Mouse (Mus musculus) liver, embryonic 16.5 days (tissue): ENCODE measurements around the gene Cdk7. TPM values are rescaled to one million over a fixed set of nuclear protein-coding genes. Genes with fewer than 3 reads are reported as not detected.

Source experiments
- ATAC-seq: fragments of 200-750 bp; cut with Nextera tagmentation; 2 replicates; pipeline ENCODE4 v1.8.0; 2017; ENCODE audit warnings: low read depth, mild to moderate bottlenecking, moderate number of reproducible peaks, moderate library complexity
- H3K27ac ChIP-seq: fragments of 300-500 bp; sonication (generic); 2 replicates; pipeline ENCODE4 v1.5.1; 2014; ENCODE audit warnings: mild to moderate bottlenecking, low read length
- H3K27me3 ChIP-seq: fragments of 300-500 bp; sonication (generic); 2 replicates; pipeline ENCODE4 v1.6.1; 2014; ENCODE audit warnings: low read depth, low read length, mixed read lengths; ENCODE audit not compliant: control insufficient read depth, insufficient read depth
- H3K36me3 ChIP-seq: fragments of 300-500 bp; sonication (generic); 2 replicates; pipeline ENCODE4 v1.6.1; 2014; ENCODE audit warnings: mild to moderate bottlenecking; ENCODE audit not compliant: control insufficient read depth, insufficient read depth
- H3K4me1 ChIP-seq: fragments of 300-500 bp; sonication (generic); 2 replicates; pipeline ENCODE4 v1.6.1; 2014; ENCODE audit warnings: low read depth, low read length, mixed read lengths; ENCODE audit not compliant: control insufficient read depth
- H3K4me2 ChIP-seq: fragments of 300-500 bp; sonication (generic); 2 replicates; pipeline ENCODE4 v1.6.1; 2014; ENCODE audit warnings: low read depth, low read length, mixed read lengths
- H3K4me3 ChIP-seq: fragments of 300-500 bp; sonication (generic); 2 replicates; pipeline ENCODE4 v1.5.1; 2014; ENCODE audit warnings: low read depth, mild to moderate bottlenecking, low read length
- H3K9ac ChIP-seq: fragments of 300-500 bp; sonication (generic); 2 replicates; pipeline ENCODE4 v1.6.1; 2014; ENCODE audit warnings: low read depth, low read length
- H3K9me3 ChIP-seq: fragments of 300-500 bp; sonication (generic); replicated peaks from 2 replicates; pipeline ENCODE4 v1.6.1; 2016; ENCODE audit warnings: low read length; ENCODE audit not compliant: control insufficient read depth
- WGBS: fragments of 180-500 bp; shearing (Covaris S2); extraction: QIAGEN DNeasy Blood & Tissue Kit; methylation state at CpG from one replicate; pipeline ENCODE4 v1.1.7; 2014; ENCODE audit not compliant: insufficient replicate concordance; 5-methylcytosine and 5-hydroxymethylcytosine counted together
- polyA plus RNA-seq: library from polyadenylated mRNA; unstranded; fragments of >200 nt; fragmentation: Nextera tagmentation; extraction: Ambion mirVana; gene quantifications from 2 replicates; pipeline ENCODE4 v1.2.1, GENCODE M21; 2015

The Cdk7 gene
- polyA plus RNA-seq, 1 experiment from 2014 or later, result 28.7 TPM

DNA sequence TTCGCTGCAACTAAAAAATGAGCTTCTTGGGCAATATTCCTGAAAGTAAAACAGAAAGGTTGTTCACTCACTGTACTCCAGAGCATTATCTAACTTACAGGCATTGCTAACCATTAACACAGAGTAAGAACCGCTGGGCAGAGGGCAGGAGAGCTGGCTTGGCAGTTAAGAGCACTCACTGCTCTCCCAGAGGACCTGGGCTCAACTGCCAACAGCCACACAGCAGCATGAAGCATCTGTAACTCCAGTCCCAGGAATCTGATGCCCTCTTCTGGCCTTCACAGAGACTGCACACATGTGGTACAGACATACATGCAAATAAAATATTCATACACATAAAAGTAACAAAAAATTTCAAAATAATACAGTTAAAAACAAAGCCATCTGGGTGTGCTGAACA, 27.3 kb downstream of the Cdk7 start:
- no peak for ATAC-seq
- H3K27me3 ChIP-seq, result no peaks in the 10 kb centered on the region
- peaks cover 38% of the 10 kb centered on the region for H3K36me3 ChIP-seq
- H3K4me3 ChIP-seq, result no peak overlapping the region
- H3K9ac ChIP-seq, result no peak overlapping the region
- no peak overlapping the region for H3K4me2 ChIP-seq
- H3K4me1 ChIP-seq, result no peaks in the 10 kb centered on the region
- no peaks in the 10 kb centered on the region for H3K9me3 ChIP-seq
- no peak overlapping the region for H3K27ac ChIP-seq
- 85% methylated on average over 2 of the region's 2 CpGs for WGBS

DNA sequence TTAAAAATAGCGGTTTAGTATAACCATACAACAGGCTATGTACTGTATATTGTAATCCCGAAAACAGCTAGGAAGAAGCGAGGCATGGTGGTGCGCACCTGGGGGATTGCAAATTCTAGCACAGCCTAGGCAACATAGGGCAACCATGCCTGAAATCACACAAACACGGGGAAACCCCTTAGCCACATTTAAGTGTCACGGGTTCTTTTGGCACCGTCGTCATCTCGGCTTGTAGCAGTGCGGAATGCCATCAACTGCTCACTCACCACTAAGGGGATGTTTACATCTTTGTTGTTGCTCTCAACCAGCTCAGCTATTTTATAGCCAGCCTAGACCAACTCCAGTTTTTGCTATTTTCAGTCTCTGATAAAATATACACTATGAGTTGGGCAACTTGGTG, 31.9 kb downstream of the Cdk7 start:
- H3K4me1 ChIP-seq, result no peaks in the 10 kb centered on the region
- H3K9ac ChIP-seq, result no peak overlapping the region
- no peak overlapping the region for H3K4me2 ChIP-seq
- H3K36me3 ChIP-seq, result peaks cover 18% of the 10 kb centered on the region
- H3K4me3 ChIP-seq, result no peak overlapping the region
- no peaks in the 10 kb centered on the region for H3K27me3 ChIP-seq
- H3K27ac ChIP-seq, result no peak overlapping the region
- 87% methylated on average over 10 of the region's 10 CpGs for WGBS
- no peaks in the 10 kb centered on the region for H3K9me3 ChIP-seq
- no peak for ATAC-seq

DNA sequence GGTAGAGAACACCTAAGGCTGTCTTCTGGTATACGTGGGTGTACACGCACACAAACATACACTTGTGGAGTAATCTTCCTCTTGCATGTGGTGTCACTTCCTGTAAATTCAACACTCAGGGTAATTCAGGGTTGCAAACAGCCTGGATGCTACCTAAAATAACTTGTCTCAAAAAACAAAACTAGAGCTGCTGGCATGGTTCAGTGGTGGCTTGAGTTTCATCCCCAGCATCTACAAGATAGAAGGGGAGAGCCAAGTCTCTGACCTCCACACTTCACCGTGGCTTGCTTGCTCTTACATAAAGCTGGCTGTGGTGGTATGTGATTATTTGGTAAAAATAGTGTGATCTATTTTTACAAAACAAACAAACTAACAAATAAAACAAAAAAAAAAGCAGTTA, 33.2 kb downstream of the Cdk7 start:
- WGBS, result 68% methylated on average over 3 of the region's 3 CpGs
- H3K27ac ChIP-seq, result no peak overlapping the region
- H3K36me3 ChIP-seq, result peaks cover 7% of the 10 kb centered on the region; the same call in 1 of the 2 replicates
- no peak overlapping the region for H3K9ac ChIP-seq
- H3K27me3 ChIP-seq, result no peaks in the 10 kb centered on the region
- H3K4me2 ChIP-seq, result no peak overlapping the region
- H3K4me3 ChIP-seq, result no peak overlapping the region
- no peaks in the 10 kb centered on the region for H3K4me1 ChIP-seq
- ATAC-seq, result no peak
- H3K9me3 ChIP-seq, result no peaks in the 10 kb centered on the region

DNA sequence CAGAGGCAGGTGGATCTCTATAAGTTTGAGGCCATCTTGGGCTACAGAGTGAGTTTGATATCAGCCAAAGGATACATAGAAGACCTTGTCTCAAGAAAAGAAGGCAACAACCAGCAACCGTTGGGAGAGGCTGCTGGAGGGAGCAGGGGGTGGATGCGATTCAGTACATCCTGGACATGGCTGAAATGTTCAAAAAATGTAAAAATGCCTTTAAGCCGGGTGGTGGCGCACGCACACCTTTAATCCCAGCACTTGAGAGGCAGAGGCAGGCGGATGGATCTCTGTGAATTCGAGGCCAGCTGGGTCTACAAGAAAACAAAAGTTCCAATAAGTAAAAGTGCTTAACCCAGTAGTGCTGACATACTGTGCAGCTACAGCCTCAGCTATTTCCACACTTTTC, 43.2 kb downstream of the Cdk7 start:
- no peak for ATAC-seq
- no peaks in the 10 kb centered on the region for H3K27me3 ChIP-seq
- H3K4me3 ChIP-seq, result no peak overlapping the region
- H3K4me2 ChIP-seq, result no peak overlapping the region
- no peak overlapping the region for H3K9ac ChIP-seq
- 59% methylated on average over 7 of the region's 7 CpGs for WGBS
- no peaks in the 10 kb centered on the region for H3K4me1 ChIP-seq
- H3K9me3 ChIP-seq, result no peaks in the 10 kb centered on the region
- no peaks in the 10 kb centered on the region for H3K36me3 ChIP-seq
- H3K27ac ChIP-seq, result no peak overlapping the region

DNA sequence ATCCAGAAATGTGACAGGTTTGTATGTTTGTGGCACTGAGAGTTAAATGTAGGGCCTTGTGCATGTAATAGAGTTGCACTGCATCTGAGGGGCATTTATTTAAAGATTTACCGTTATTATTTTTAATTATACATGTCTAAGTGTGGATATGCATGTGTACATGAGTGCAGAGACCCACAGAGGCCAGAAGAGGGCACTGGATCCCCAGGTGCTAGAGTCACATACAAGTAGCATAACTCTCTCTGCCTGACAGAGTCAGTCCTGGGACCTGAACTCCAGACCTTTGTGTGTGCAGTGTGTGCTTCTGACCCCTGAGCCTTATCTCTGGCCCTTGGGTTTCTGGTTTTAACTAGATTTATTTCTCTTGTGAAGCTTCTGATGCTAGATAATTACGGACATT, 46.4 kb downstream of the Cdk7 start:
- Histone ChIP-seq H3K9me3 (no peaks in the 10 kb centered on the region), H3K9ac (no peak overlapping the region), H3K4me2 (no peak overlapping the region), H3K27ac (no peak overlapping the region), H3K4me3 (no peak overlapping the region), H3K27me3 (no peaks in the 10 kb centered on the region), H3K36me3 (no peaks in the 10 kb centered on the region), H3K4me1 (no peaks in the 10 kb centered on the region)
- no peak for ATAC-seq
- WGBS, result 54% methylated on average over 2 of the region's 2 CpGs

DNA sequence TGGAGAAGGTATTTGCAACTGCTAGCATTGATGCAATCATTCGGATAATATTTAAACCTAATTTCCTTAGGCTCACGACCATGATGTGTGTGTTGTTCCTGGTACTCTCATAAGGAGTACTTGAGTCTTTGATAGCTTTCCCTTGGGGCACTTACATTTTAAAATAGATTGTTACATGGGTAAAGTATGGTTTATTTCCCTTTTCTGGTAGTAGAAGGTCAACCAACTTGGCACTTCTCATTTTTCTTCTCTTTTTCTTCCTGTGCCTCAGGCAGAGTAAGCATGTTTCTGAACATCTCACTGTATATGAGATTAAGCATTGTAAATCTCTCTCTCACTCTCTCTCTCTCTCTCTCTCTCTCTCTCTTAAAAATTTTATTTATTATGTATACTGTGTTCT, 47.9 kb downstream of the Cdk7 start:
- Histone ChIP-seq H3K27ac (no peak overlapping the region), H3K4me3 (no peak overlapping the region), H3K9me3 (no peaks in the 10 kb centered on the region), H3K36me3 (no peaks in the 10 kb centered on the region), H3K9ac (no peak overlapping the region), H3K4me1 (no peaks in the 10 kb centered on the region), H3K4me2 (no peak overlapping the region), H3K27me3 (no peaks in the 10 kb centered on the region)
- WGBS, result 42% methylated on average over 2 of the region's 2 CpGs
- ATAC-seq, result no peak

DNA sequence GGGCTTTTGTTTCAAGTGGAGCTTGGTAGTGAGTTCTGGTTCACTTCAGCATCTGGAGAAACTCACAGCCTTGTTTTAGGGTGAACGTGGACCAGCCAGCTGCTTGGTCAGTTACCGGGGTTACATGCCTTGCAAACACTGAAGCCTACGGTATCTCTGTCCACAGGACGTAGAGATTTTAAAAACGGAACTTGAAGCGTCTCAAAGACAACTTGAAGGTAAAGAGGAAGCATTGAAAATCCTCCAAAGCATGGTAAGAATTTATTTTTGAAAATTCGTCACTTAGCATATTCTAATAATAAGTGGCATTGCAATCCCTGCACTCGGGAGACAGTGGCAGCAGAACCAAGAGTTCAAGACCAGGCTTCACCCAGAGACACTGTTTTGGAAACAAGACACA, 49.1 kb downstream of the Cdk7 start:
- H3K4me2 ChIP-seq, result no peak overlapping the region
- no peak for ATAC-seq
- no peak overlapping the region for H3K9ac ChIP-seq
- no peak overlapping the region for H3K4me3 ChIP-seq
- no peaks in the 10 kb centered on the region for H3K9me3 ChIP-seq
- H3K4me1 ChIP-seq, result no peaks in the 10 kb centered on the region
- no peaks in the 10 kb centered on the region for H3K36me3 ChIP-seq
- WGBS, result 64% methylated on average over 8 of the region's 8 CpGs
- H3K27ac ChIP-seq, result no peak overlapping the region
- H3K27me3 ChIP-seq, result no peaks in the 10 kb centered on the region

DNA sequence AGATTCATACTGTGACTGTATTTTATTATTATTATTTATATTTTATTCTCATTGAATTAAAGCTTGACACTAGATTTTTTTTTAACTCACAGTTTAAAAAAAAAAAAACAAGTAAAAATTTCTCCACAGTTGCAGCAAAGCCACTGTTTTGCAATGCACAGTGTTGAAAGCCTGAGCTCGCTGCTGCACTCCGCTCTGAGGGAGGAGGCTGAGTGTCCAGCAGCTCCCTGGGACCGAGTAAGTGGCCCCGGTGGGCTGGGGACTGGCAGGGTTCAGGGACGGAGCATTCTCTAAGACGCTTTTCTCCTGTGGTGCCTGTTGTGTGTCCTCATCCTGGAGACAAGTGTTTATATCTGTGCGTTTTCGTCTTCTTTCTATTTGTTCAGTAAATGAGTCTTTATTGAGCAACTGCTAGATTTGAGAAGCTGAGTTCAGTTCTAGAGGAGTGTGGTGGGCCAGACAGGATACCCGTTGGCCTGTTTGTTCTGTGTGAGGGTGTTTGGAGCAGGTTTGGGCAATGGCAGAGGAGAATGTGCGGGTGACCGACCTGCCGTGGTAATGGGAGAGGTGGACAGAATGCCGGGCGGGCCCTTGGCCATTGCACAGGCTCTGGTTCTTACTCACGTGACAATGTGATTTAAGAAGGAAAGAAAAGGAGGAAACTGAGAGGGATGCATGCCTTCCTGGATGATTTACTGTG, 54.7 kb downstream of the Cdk7 start:
- no peaks in the 10 kb centered on the region for H3K27me3 ChIP-seq

DNA sequence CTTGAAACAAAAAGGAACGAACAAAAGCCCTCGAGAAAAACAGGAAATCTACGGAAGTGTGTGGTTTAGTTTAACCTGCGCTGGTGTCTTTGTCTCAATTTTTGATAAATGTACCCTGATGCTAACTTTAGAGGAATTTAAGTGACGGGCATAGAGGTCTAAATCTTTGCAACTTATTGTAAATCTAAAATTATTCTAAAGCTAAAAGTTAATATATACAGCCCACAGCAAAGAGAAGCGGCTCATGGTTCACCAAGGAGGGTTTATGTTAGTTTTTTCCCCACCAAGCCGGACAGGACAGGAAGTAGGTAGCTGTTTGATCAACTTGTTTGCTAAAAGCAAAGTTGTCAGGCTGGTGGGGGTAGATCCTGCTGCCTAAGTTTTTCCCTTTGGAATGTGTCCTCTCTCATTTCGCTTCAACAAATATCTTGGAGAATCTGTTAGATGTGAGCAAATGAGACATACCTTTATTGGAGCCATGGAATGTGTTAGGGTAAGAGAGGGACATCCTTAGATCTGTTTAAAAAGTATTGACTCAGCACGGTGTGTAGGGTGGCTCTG, 60.5 kb downstream of the Cdk7 start:
- Histone ChIP-seq H3K4me1 (peaks cover 4% of the 10 kb centered on the region; the same call in 1 of the 2 replicates), H3K4me3 (peak overlapping the region; percentile 66), H3K4me2 (peak overlapping the region; percentile 68), H3K27ac (peak overlapping the region; percentile 81), H3K27me3 (0 out of 2 replicates have a peak, but pooled peaks cover 3% of the 10 kb centered on the region), H3K9me3 (0 out of 2 replicates have a peak, but pooled peaks cover 2% of the 10 kb centered on the region), H3K36me3 (peaks cover 2% of the 10 kb centered on the region; the same call in 1 of the 2 replicates), H3K9ac (peak overlapping the region; percentile 72)
- peak; percentile 31; the same call in 1 of the 2 replicates for ATAC-seq
- WGBS, result 8% methylated on average over 9 of the region's 9 CpGs

More for the DNA sequence above, 54.7 kb downstream of the Cdk7 start:
- Histone ChIP-seq H3K9me3 (0 out of 2 replicates have a peak, but pooled peaks cover 2% of the 10 kb centered on the region), H3K4me1 (0 out of 2 replicates have a peak, but pooled peaks cover under 1% of the 10 kb centered on the region), H3K4me2 (peak overlapping the region; percentile 21; the same call in 1 of the 2 replicates), H3K36me3 (no peaks in the 10 kb centered on the region), H3K4me3 (peak overlapping the region; percentile 32), H3K9ac (peak overlapping the region; percentile 21; the same call in 1 of the 2 replicates), H3K27ac (peak overlapping the region; percentile 62)
- 66% methylated on average over 15 of the region's 15 CpGs for whole genome bisulfite sequencing
- peak; percentile 52; the same call in 1 of the 2 replicates for ATAC-seq
